Mouse (Mus musculus): ENCODE measurements around the gene Copg2. TPM values are rescaled to one million over a fixed set of nuclear protein-coding genes. Genes with fewer than 3 reads are reported as not detected.
A peak's percentile ranks its signal among the peaks of the same experiment; 100 is the strongest.

The Copg2 gene
- total RNA-seq, 2 experiments from 2014 or later, result 36.9 to 41.8 TPM

DNA sequence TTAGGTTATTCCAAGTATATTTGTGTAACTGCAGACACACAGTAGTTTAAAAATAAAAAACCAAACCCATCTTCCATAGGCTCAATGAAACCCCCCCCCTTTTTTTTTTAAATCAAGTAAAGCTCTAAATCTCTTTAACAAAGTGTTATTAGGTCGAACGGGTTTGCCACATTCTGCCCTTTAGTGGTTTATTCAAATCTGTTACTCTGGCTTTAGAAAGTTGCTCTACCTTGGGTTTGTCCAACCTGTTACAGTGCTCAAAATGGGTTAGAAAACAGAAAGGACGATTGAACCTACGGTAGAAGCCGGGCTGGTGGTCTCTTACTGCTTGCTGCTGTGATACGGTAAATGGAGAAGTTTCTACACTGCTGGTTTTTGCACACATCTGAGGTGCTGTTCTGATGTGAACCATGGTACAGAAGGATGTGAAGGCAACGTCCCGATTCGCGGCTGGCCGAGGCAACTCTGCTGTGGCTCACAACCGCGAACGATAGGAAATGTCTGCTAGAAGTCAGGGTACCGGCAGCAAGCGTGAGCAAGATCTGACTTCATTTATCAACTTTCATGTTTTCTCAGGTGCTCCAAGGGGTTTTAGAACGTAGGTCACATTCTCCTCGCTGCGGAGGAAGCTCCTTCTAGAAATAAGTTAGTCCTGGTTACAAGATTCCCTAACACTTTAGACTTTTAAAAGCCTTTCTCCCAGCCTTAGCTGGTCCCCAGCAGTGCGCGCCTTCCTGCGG lies 161.4 kb downstream of the Copg2 start:
- DNase-seq, result peak in 1 of 2 experiments; percentile 28

GRCm38 (mm10) chr6:30734465-30734864 lies 162.1 kb downstream of the Copg2 start:
- DNase-seq, result no peak

- no peak for DNase-seq
Observed at GRCm38 (mm10) chr6:30732571-30733130, 163.9 kb downstream of the Copg2 start.

- no peak for DNase-seq
Observed at GRCm38 (mm10) chr6:30730301-30730971, 166.2 kb downstream of the Copg2 start.

- DNase-seq, result no peak
Observed at GRCm38 (mm10) chr6:30723331-30723730, 173.3 kb downstream of the Copg2 start, which contains the start of gene Mest. Gene Mest (plus strand): TSS chr6:30723547.

DNA sequence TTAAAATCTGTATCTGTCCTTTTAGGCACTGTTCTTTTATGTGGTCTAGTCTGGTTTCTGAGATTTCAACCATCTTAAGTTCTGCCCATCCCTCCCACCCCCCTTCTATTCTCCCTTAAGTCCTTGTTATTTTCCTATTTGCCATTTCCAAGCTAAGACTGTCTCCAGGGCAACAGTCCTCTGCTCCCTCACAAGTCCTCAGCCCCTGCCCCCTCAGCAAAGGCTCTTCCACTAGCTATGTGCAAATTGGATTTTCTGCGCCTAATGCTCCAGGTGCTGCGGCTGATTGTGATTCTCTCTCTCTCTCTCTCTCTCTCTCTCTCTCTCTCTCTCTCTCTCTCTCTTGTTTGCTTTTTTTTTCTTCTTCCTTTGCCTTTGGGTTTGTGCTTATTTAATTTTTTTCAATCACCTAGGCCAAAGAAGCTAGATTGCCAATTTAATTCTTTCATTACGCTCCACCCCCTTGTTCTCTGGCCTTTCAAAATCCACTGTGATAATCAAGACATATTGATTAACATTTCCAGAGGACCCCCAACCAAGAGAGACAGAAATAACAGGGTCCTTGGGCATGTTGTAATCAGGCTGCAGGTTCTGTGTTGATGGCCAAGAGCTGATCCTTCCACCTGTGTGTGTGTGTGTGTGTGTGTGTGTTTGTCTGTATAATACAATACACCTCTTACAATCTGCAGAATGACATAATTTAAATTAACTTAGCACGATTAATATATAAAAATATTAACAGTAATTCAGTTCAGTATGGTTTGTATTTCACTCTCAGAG lies 174.0 kb downstream of the Copg2 start:
- DNase-seq, result no peak

- DNase-seq, result no peak
Observed at GRCm38 (mm10) chr6:30716796-30717195, 179.8 kb downstream of the Copg2 start.

- DNase-seq, result no peak
Observed at GRCm38 (mm10) chr6:30714891-30715471, 181.6 kb downstream of the Copg2 start.

GRCm38 (mm10) chr6:30713896-30714295 lies 182.7 kb downstream of the Copg2 start:
- DNase-seq, result no peak

- DNase-seq, result no peak
Observed at GRCm38 (mm10) chr6:30713455-30713854, 183.1 kb downstream of the Copg2 start.

GRCm38 (mm10) chr6:30712484-30712883 lies 184.1 kb downstream of the Copg2 start:
- DNase-seq, result no peak

DNA sequence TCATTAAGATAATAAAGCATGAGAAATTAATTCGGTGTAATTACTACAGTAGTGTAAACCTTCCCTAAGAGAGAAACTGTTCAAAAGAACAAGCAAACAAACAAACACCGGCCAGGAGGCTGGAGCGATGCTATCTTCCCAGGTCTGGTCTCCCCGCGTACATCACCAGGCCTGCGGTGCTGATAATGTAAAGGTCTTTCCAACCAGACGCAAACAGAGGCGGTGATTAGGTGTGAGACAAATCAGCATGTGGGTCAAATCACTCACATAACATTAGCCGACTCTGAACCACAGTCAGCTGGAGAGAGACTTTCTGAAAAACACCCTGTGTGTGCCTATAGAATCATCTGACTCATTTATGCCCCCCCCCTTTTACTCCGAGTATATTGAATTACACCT lies 185.2 kb downstream of the Copg2 start:
- DNase-seq, result no peak

DNA sequence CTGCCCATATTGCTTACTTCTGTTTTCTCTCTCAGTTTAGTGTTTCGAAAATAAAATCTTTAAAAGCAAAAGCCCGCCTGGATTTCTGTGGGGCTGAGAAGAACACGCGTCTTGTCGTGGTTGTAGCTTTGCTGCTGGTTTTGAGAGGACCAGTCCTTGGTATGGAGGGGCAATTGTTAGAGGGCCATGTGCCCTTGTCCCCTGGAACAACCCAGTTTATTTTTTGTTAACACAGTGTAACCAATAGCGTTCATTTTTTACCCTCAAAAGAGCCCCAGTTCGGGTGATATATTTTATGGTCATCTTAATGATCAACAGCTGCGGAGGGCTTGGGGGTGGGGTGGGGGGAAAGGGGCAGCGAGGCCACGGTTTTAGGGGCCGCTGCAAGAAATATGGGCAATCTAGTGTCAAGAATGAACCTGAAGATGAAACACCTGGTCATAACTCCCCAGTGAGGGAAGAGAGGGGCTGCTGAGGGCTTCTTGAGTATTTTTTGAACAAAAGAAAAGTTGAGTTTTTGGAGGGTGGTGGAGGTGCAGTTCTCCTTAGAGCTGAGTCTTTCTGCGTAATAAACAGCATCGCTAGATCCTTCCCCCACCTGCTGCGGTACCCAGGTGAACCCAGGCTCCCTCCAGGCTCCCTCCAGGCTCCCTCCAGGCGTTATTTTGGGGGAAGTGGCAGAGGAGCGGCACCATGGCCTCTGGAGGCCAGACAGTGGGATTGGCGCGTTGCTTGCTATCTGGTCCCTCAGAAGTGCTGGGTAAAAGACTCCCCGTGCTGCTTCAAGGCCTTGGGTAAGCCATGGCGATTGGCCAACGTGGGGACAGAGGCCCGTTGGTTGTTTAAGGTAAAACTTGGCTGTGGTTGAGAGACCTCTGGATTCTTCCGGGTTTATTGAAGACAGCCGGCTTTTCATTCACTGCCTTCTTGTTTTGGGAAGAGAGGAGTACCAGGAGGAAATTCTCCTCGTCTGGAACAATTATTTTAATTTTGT lies 185.9 kb downstream of the Copg2 start:
- no peak for DNase-seq

GRCm38 (mm10) chr6:30709115-30709514 lies 187.5 kb downstream of the Copg2 start:
- no peak for DNase-seq

GRCm38 (mm10) chr6:30703977-30704602 lies 192.5 kb downstream of the Copg2 start:
- DNase-seq, result no peak

DNA sequence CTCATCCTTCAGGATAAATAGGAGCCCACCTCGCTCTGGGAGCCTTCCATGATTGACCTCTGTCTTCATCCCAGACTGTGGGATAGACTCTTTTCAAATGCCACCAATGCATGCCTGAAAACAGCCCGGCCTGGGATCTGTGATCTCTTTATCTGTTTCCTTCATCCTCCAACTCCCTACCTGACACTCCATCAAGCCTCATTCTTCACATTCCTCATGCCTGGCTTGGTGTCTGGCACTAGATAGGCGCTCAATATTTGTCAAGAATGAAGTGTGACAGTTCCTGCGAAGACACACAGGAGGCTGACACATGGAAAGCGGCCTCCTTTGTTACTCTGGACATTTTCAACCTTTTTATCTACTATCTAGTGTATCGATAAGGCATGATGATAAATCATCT lies 193.1 kb downstream of the Copg2 start:
- no peak for DNase-seq

GRCm38 (mm10) chr6:30702881-30703280 lies 193.7 kb downstream of the Copg2 start:
- DNase-seq, result no peak

DNA sequence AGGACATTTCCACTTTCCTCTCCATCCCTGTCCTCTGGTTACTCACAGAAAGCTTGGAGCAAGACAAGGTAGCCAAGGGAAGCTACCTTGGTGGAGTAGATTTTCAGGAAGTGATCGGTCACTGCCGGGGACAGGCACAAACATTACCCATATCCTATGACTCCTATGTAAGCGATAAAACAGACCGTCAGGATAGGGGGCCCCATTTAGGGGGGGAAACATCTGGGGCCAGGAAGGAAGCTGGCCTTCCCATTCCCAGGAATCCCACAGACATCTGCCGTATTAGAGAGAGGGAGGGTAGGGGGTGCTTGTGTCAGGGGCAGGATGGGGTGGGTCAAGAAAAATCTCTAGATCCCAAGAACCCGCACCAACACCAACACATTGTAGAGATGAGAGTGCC lies 196.4 kb downstream of the Copg2 start:
- peak in 1 of 2 experiments; percentile 65 for DNase-seq

GRCm38 (mm10) chr6:30698036-30698435 lies 198.6 kb downstream of the Copg2 start:
- DNase-seq, result no peak

Data from heart, adult 18-20 months (tissue).